Mouse (Mus musculus): ENCODE results near the gene A030003K21Rik. TPM values are rescaled to one million over a fixed set of nuclear protein-coding genes. Genes with fewer than 3 reads are reported as not detected.

A030003K21Rik gene
- polyA plus RNA-seq, 1 experiment: not detected

DNA sequence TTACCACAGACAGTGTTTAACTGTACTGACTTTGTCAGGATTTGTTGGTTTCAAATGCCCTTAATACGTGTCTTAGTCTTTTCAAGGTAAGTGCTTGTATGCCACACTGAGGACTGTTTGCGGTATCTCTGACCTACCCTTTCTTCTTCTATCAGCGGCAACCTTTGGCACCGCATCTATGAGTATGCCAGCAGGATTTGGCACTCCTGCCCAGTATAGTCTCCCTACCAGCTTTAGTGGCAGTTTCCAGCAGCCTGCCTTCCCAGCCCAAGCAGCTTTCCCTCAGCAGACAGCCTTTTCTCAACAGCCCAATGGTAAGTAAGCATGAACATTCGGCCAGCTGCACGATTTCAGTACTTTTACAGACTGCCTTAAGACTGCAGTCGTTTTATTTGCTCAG, 49.9 kb downstream of the A030003K21Rik start:
- no peak overlapping the region for H3K4me3 ChIP-seq (replicated peaks; ENCODE audit: insufficient read depth, low read depth, low read length)
- DNase-seq: peak; percentile 24 to 52
- TF ChIP-seq POLR2A (IDR thresholded peaks at IDR 0.05; ENCODE audit: borderline replicate concordance, insufficient read depth, low read length) (no peak), CTCF (IDR thresholded peaks at IDR 0.05; ENCODE audit: borderline replicate concordance, insufficient read depth, low read depth, low read length) (no peak)
- H3K27ac ChIP-seq (ENCODE audit: insufficient read depth, low read length): no peak overlapping the region
- H3K4me1 ChIP-seq (ENCODE audit: control insufficient read depth, insufficient read depth, low read length): peaks cover 2% of the 10 kb centered on the region; the same call in 1 of the 2 replicates
- H3K27me3 ChIP-seq (ENCODE audit: control insufficient read depth, insufficient read depth, low read length): no peaks in the 10 kb centered on the region
- 39% methylated on average over 7 of the region's 7 CpGs for WGBS

Other genes starting within 250 kb of the A030003K21Rik start
- 396 and 404 TPM in 2 replicates for gene Mff, start 218.5 kb downstream of the A030003K21Rik start, polyA plus RNA-seq (2012; rRNA removed)
- not detected in 2 replicates for gene Tm4sf20, start 174.9 kb downstream of the A030003K21Rik start, polyA plus RNA-seq (2012; rRNA removed)
- not detected in 2 replicates for gene Gm47791, start 172.1 kb downstream of the A030003K21Rik start, polyA plus RNA-seq (2012; rRNA removed)
- gene Agfg1, start 103.9 kb downstream of the A030003K21Rik start, polyA plus RNA-seq (2012; rRNA removed): 43.1 and 47.2 TPM in 2 replicates
- 2.3 and 2.7 TPM in 2 replicates for gene A030005L19Rik, start 30.1 kb downstream of the A030003K21Rik start, polyA plus RNA-seq (2012; rRNA removed)
- 0.20 TPM in 1 of 2 replicates, not detected in the other for gene A030014E15Rik, start 18.5 kb downstream of the A030003K21Rik start, polyA plus RNA-seq (2012; rRNA removed)
- not detected in 2 replicates for gene Gm6217, start 12.0 kb downstream of the A030003K21Rik start, polyA plus RNA-seq (2012; rRNA removed)
- gene Gm7544, start 12.6 kb upstream of the A030003K21Rik start, polyA plus RNA-seq (2012; rRNA removed): not detected in 2 replicates
- not detected in 2 replicates for gene Gm47955, start 16.9 kb upstream of the A030003K21Rik start, polyA plus RNA-seq (2012; rRNA removed)
- gene Gm47959, start 57.2 kb upstream of the A030003K21Rik start, polyA plus RNA-seq (2012; rRNA removed): not detected in 2 replicates
- gene Slc19a3, start 95.1 kb upstream of the A030003K21Rik start, polyA plus RNA-seq (2012; rRNA removed): 3.5 and 4.4 TPM in 2 replicates
- not detected in 2 replicates for gene Krtap28-10, start 99.1 kb upstream of the A030003K21Rik start, polyA plus RNA-seq (2012; rRNA removed)
- not detected in 2 replicates for gene Gm47969, start 101.5 kb upstream of the A030003K21Rik start, polyA plus RNA-seq (2012; rRNA removed)
- gene A030005K14Rik, start 116.0 kb upstream of the A030003K21Rik start, polyA plus RNA-seq (2012; rRNA removed): not detected in 2 replicates
- not detected in 2 replicates for gene Krtap28-13, start 117.5 kb upstream of the A030003K21Rik start, polyA plus RNA-seq (2012; rRNA removed)
- gene Ccl20, start 173.4 kb upstream of the A030003K21Rik start, polyA plus RNA-seq (2012; rRNA removed): not detected in 2 replicates
- 0.46 and 0.74 TPM in 2 replicates for gene Daw1, start 216.4 kb upstream of the A030003K21Rik start, polyA plus RNA-seq (2012; rRNA removed)